Mouse (Mus musculus) ES-Bruce4 (cell line): ENCODE data around the gene Cant1. TPM values are rescaled to one million over a fixed set of nuclear protein-coding genes. Genes with fewer than 3 reads are reported as not detected.

Source experiments
- H3K27ac ChIP-seq: 2 replicates; pipeline ENCODE4 v1.5.1; 2012; ENCODE audit warnings: low read length, inconsistent platforms; ENCODE audit not compliant: insufficient read depth
- H3K27me3 ChIP-seq: 2 replicates; pipeline ENCODE4 v1.6.1; 2012; ENCODE audit warnings: mild to moderate bottlenecking, low read length, inconsistent platforms; ENCODE audit not compliant: control insufficient read depth, poor library complexity, insufficient read depth, severe bottlenecking
- H3K36me3 ChIP-seq: 2 replicates; pipeline ENCODE4 v1.6.1; 2012; ENCODE audit warnings: inconsistent platforms, mild to moderate bottlenecking, low read length, moderate library complexity; ENCODE audit not compliant: control insufficient read depth, poor library complexity, insufficient read depth, severe bottlenecking
- H3K4me1 ChIP-seq: one replicate; pipeline ENCODE4 v1.8.1; 2011; ENCODE audit warnings: low read length; ENCODE audit not compliant: control insufficient read depth, insufficient read depth
- H3K4me3 ChIP-seq: 2 replicates; pipeline ENCODE4 v1.5.1; 2011; ENCODE audit warnings: low read depth, mild to moderate bottlenecking, low read length
- H3K9ac ChIP-seq: 2 replicates; pipeline ENCODE4 v1.6.1; 2012; ENCODE audit warnings: low read depth, mild to moderate bottlenecking, inconsistent platforms; ENCODE audit not compliant: poor library complexity, severe bottlenecking
- H3K9me3 ChIP-seq: replicated peaks from 2 replicates; pipeline ENCODE4 v1.6.1; 2012; ENCODE audit warnings: mild to moderate bottlenecking, low read length, inconsistent platforms; ENCODE audit not compliant: control insufficient read depth, poor library complexity, insufficient read depth, severe bottlenecking
- CTCF ChIP-seq: IDR thresholded peaks from one replicate; pipeline ENCODE4 v1.8.1; 2011; ENCODE audit warnings: low read depth, low read length
- EP300 ChIP-seq: IDR thresholded peaks from 2 replicates; pipeline ENCODE4 v1.6.1; 2011; ENCODE audit warnings: low read depth, low read length; ENCODE audit not compliant: insufficient read depth
- POLR2A ChIP-seq: IDR thresholded peaks from one replicate; pipeline ENCODE4 v1.8.1; 2011; ENCODE audit warnings: low read length; ENCODE audit not compliant: insufficient read depth
- polyA plus RNA-seq: library from polyadenylated mRNA; stranded (reverse); fragments of >200 nt; gene quantifications from 2 replicates; pipeline ENCODE4 v1.2.4, GENCODE M21; 2011; ENCODE audit warnings: low read depth; ENCODE audit not compliant: missing spikeins, insufficient read depth, insufficient read length

The Cant1 gene
- 15.4 and 16.3 TPM in 2 replicates for polyA plus RNA-seq

DNA sequence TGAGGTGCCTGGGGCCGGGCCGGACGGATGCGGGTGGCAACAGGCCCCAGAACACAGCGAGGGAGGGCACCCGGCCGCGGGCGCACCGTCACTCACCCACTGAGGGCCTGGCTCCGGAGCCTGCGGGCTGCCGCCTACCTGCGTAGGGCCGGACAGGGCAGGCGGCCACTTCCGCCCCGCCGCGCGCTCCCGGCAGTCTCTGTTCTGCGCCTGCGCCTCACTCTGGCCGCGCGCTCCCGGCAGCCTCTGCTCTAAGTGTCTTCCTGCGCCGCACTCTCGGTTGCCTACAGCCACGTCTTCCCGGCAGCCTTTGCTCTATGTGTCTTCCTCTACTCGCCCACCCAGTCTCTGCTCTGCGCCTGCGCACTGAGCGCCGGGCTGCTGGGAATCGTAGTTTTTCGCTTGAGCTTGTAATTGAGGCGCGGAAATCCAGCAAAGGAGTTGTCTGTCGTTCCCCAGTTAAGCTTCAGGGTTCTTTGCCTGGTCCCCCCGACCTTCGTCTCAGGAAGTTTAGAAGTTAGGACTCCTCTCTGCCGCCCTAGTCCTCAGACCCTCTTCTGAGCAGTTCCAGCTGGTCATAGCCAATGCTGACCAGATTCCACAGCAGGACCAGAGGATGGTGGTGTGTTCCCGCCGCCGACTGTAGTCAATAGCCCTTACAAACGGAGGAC lies at the start of gene Cant1:
TSS of gene Cant1 (minus strand) at position 253 of the 671 bp plus-strand sequence.
- H3K27me3 ChIP-seq: no peaks in the 10 kb centered on the region
- H3K27ac ChIP-seq: peak within 1 kb of the TSS; percentile 46; the same call in 1 of the 2 replicates
- H3K36me3 ChIP-seq: no peaks in the 10 kb centered on the region
- TF ChIP-seq POLR2A (no peak), EP300 (no peak), CTCF (no peak)
- H3K4me3 ChIP-seq: peak within 1 kb of the TSS; percentile 96
- peaks cover 2% of the 10 kb centered on the region for H3K4me1 ChIP-seq
- peak within 1 kb of the TSS; percentile 65 for H3K9ac ChIP-seq
- no peaks in the 10 kb centered on the region for H3K9me3 ChIP-seq

DNA sequence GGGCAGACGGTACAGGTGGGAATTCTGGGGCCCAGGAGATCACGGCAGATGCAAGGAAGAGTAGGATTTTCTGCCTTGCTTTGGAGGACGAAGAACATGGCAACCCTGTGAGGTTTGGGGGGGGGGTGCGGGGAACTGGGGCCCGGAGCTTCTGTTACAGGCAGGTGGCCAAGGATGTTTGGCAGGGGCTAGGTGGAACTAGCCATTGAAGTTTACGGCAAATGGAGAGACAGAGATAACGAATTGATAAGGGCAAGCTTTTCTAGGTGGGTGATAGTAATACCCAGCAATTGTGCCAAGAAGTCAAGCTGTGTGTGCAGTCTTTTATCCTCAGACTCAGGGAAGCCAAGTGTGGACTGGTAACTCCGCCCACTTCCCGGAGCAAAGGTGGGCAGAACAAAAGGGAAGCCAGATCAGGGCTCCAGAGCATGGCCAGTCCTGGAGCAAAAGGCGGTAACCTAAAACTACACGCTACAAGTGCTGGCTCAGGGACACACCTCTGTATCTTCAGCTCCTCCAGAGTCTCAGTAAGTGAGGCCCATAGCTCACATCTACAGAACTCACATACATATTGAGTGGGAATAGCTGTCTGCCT lies 48.7 kb upstream of the Cant1 start:
- no peaks in the 10 kb centered on the region for H3K9me3 ChIP-seq
- peaks cover 4% of the 10 kb centered on the region for H3K4me1 ChIP-seq
- no peak overlapping the region for H3K4me3 ChIP-seq
- H3K36me3 ChIP-seq: no peaks in the 10 kb centered on the region
- no peaks in the 10 kb centered on the region for H3K27me3 ChIP-seq
- H3K9ac ChIP-seq: no peak overlapping the region
- TF ChIP-seq EP300 (no peak), POLR2A (no peak), CTCF (no peak)
- peak overlapping the region; percentile 57; the same call in 1 of the 2 replicates for H3K27ac ChIP-seq

- Histone ChIP-seq H3K27ac (no peak overlapping the region), H3K27me3 (no peaks in the 10 kb centered on the region), H3K4me1 (peaks cover 7% of the 10 kb centered on the region), H3K9me3 (no peaks in the 10 kb centered on the region), H3K4me3 (no peak overlapping the region), H3K36me3 (no peaks in the 10 kb centered on the region), H3K9ac (no peak overlapping the region)
- no peak for TF ChIP-seq EP300
- TF ChIP-seq POLR2A: no peak
- peak; percentile 83 for TF ChIP-seq CTCF
These were observed 41.4 kb upstream of the Cant1 start for GRCm38 (mm10) chr11:118460280-118460679.

DNA sequence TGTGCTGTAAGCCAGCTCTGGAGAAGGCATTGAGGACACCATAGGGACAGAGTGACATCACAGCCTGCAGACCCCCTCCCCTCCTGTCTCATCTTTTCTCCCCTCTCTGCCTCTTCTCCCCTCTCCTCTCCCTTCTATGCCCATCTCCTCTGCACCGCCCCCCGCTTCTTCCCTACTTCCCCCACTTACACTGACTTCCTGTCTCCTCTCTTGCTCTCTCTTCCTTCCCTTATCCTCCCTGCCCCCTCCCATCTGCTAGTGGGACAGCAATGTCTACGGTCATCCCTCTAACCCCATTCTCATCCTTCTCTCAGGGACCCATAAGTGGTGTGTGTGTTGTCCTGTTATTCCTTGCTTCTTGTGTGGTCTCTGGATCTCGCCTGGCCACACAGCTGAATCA lies 40.6 kb upstream of the Cant1 start:
- Histone ChIP-seq H3K4me3 (no peak overlapping the region), H3K4me1 (peaks cover 7% of the 10 kb centered on the region), H3K27ac (no peak overlapping the region), H3K9ac (no peak overlapping the region), H3K36me3 (no peaks in the 10 kb centered on the region), H3K27me3 (no peaks in the 10 kb centered on the region), H3K9me3 (no peaks in the 10 kb centered on the region)
- TF ChIP-seq EP300: no peak
- TF ChIP-seq CTCF: no peak
- no peak for TF ChIP-seq POLR2A

GRCm38 (mm10) chr11:118459051-118459450 lies 40.2 kb upstream of the Cant1 start:
- H3K4me3 ChIP-seq: no peak overlapping the region
- peaks cover 7% of the 10 kb centered on the region for H3K4me1 ChIP-seq
- no peaks in the 10 kb centered on the region for H3K27me3 ChIP-seq
- H3K9ac ChIP-seq: no peak overlapping the region
- no peaks in the 10 kb centered on the region for H3K36me3 ChIP-seq
- no peak overlapping the region for H3K27ac ChIP-seq
- no peak for TF ChIP-seq POLR2A
- no peak for TF ChIP-seq CTCF
- TF ChIP-seq EP300: no peak
- H3K9me3 ChIP-seq: no peaks in the 10 kb centered on the region

GRCm38 (mm10) chr11:118456937-118457336 lies 38.1 kb upstream of the Cant1 start:
- Histone ChIP-seq H3K4me1 (peaks cover 3% of the 10 kb centered on the region), H3K36me3 (no peaks in the 10 kb centered on the region), H3K9me3 (no peaks in the 10 kb centered on the region), H3K4me3 (no peak overlapping the region), H3K27me3 (no peaks in the 10 kb centered on the region), H3K9ac (no peak overlapping the region), H3K27ac (no peak overlapping the region)
- TF ChIP-seq POLR2A (no peak), EP300 (no peak), CTCF (no peak)
